Mouse (Mus musculus) ovary, postnatal 36 days (tissue): ENCODE measurements around the gene Gstm5.
"Not testable (repeated sequence)": the region's sequence is repeated elsewhere in the genome, so short reads cannot be mapped to it uniquely, and the experiment has no call there.

Experiments
- DNase-seq: peaks from one replicate; pipeline ENCODE4 v3.0.0; 2022; ENCODE audit warnings: low spot score, mixed read lengths

Gene Gstm5

GRCm38 (mm10) chr3:107895720-107896569 is at the start of gene Gstm5:
Gstm5 (plus strand) TSS chr3:107895821.
- DNase-seq, result peak; percentile 86

GRCm38 (mm10) chr3:107846175-107846574 is 49.4 kb upstream of the Gstm5 start:
- DNase-seq, result no peak

GRCm38 (mm10) chr3:107846835-107847234 is 48.8 kb upstream of the Gstm5 start:
- no peak for DNase-seq

GRCm38 (mm10) chr3:107848126-107848525 is 47.5 kb upstream of the Gstm5 start:
- DNase-seq, result no peak

- no peak for DNase-seq
These were observed 46.5 kb upstream of the Gstm5 start for GRCm38 (mm10) chr3:107849000-107849692.

GRCm38 (mm10) chr3:107849693-107850031 is 46.0 kb upstream of the Gstm5 start:
- no peak for DNase-seq

- peak; percentile 59 for DNase-seq
These were observed 45.1 kb upstream of the Gstm5 start for GRCm38 (mm10) chr3:107850418-107851031.

- DNase-seq, result no peak
These were observed 42.8 kb upstream of the Gstm5 start for GRCm38 (mm10) chr3:107852786-107853185.

- no peak for DNase-seq
These were observed 42.1 kb upstream of the Gstm5 start for GRCm38 (mm10) chr3:107853232-107854181.

- DNase-seq, result no peak
These were observed 40.3 kb upstream of the Gstm5 start for GRCm38 (mm10) chr3:107855368-107855767.

- DNase-seq, result no peak
These were observed 38.0 kb upstream of the Gstm5 start for GRCm38 (mm10) chr3:107857646-107858045.

GRCm38 (mm10) chr3:107861483-107861882 is 34.1 kb upstream of the Gstm5 start:
- not testable (repeated sequence) for DNase-seq

GRCm38 (mm10) chr3:107862471-107862870 is 33.1 kb upstream of the Gstm5 start:
- no peak for DNase-seq

GRCm38 (mm10) chr3:107863471-107863870 is 32.1 kb upstream of the Gstm5 start:
- DNase-seq, result no peak

- peak; percentile 82 for DNase-seq
These were observed 31.6 kb upstream of the Gstm5 start for GRCm38 (mm10) chr3:107863898-107864603.

- DNase-seq, result no peak
These were observed 30.1 kb upstream of the Gstm5 start for GRCm38 (mm10) chr3:107865364-107866091.

GRCm38 (mm10) chr3:107867086-107867485 is 28.5 kb upstream of the Gstm5 start:
- peak; percentile 80 for DNase-seq

- no peak for DNase-seq
These were observed 27.2 kb upstream of the Gstm5 start for GRCm38 (mm10) chr3:107868452-107868851.

- no peak for DNase-seq
These were observed 26.5 kb upstream of the Gstm5 start for GRCm38 (mm10) chr3:107869097-107869496.

- no peak for DNase-seq
These were observed 25.7 kb upstream of the Gstm5 start for GRCm38 (mm10) chr3:107869925-107870324.
